Mouse (Mus musculus) E14TG2a.4 (cell line): ENCODE measurements at regions not wholly inside any gene's neighbourhood (a gene's known extent, or its start where the extent isn't known, plus 50 kb on each side); places are given as distances from the start of the nearest gene placed in this dataset.

Source experiments
- CTCF ChIP-seq: conservative IDR thresholded peaks from 2 replicates; pipeline ENCODE4 v1.5.1; 2014; ENCODE audit warnings: low read length
- NANOG ChIP-seq: IDR thresholded peaks from 2 replicates; pipeline ENCODE4 v1.6.1; 2014; ENCODE audit warnings: borderline replicate concordance, low read length, mixed read lengths
- POU5F1 ChIP-seq: IDR thresholded peaks from 2 replicates; pipeline ENCODE4 v1.6.1; 2014; ENCODE audit warnings: low read length, borderline replicate concordance

GRCm38 (mm10) chr2:160237436-160238104 is 96.4 kb downstream of the Gm826 start:
- TF ChIP-seq CTCF = no peak
- TF ChIP-seq NANOG = no peak
- no peak for TF ChIP-seq POU5F1
